Mouse (Mus musculus) embryonic facial prominence, embryonic 11.5 days (tissue): ENCODE results near the gene Coasy. TPM values are rescaled to one million over a fixed set of nuclear protein-coding genes. Genes with fewer than 3 reads are reported as not detected.
A peak's percentile ranks its signal among the peaks of the same experiment; 100 is the strongest.

Source experiments
- ATAC-seq: fragments of 200-750 bp; cut with Nextera tagmentation; replicated peaks from 2 replicates; pipeline ENCODE4 v1.8.0; 2017; ENCODE audit warnings: low read depth; ENCODE audit not compliant: insufficient number of reproducible peaks, low FRiP score, low TSS enrichment
- DNase-seq: peaks from one replicate; pipeline ENCODE4 v3.0.0-alpha.2; 2015; ENCODE audit warnings: low spot score
- H3K27ac ChIP-seq: fragments of 300-500 bp; sonication (generic); replicated peaks from 2 replicates; pipeline ENCODE4 v1.5.1; 2014; ENCODE audit warnings: mild to moderate bottlenecking, low read depth, low read length, control low read depth
- H3K27me3 ChIP-seq: fragments of 300-500 bp; sonication (generic); 2 replicates; pipeline ENCODE4 v1.6.1; 2014; ENCODE audit warnings: mild to moderate bottlenecking, low read length, moderate library complexity, mixed read lengths; ENCODE audit not compliant: control insufficient read depth, insufficient read depth
- H3K36me3 ChIP-seq: fragments of 300-500 bp; sonication (generic); replicated peaks from 2 replicates; pipeline ENCODE4 v1.6.1; 2014; ENCODE audit warnings: low read depth, mild to moderate bottlenecking, low read length, moderate library complexity, mixed read lengths; ENCODE audit not compliant: control insufficient read depth, insufficient read depth
- H3K4me1 ChIP-seq: fragments of 300-500 bp; sonication (generic); 2 replicates; pipeline ENCODE4 v1.6.1; 2014; ENCODE audit warnings: low read length, mixed read lengths; ENCODE audit not compliant: control insufficient read depth, insufficient read depth
- H3K4me2 ChIP-seq: fragments of 300-500 bp; sonication (generic); 2 replicates; pipeline ENCODE4 v1.6.1; 2014; ENCODE audit warnings: low read depth, mild to moderate bottlenecking, control low read depth, low read length, moderate library complexity
- H3K4me3 ChIP-seq: fragments of 300-500 bp; sonication (generic); 2 replicates; pipeline ENCODE4 v1.5.1; 2014; ENCODE audit warnings: low read depth, low read length, control low read depth
- H3K9ac ChIP-seq: fragments of 300-500 bp; sonication (generic); replicated peaks from 2 replicates; pipeline ENCODE4 v1.6.1; 2014; ENCODE audit warnings: mild to moderate bottlenecking, control low read depth, low read length
- H3K9me3 ChIP-seq: fragments of 300-500 bp; sonication (generic); replicated peaks from 2 replicates; pipeline ENCODE4 v1.6.1; 2016; ENCODE audit warnings: mild to moderate bottlenecking, low read length, inconsistent platforms, mixed read lengths; ENCODE audit not compliant: control insufficient read depth
- WGBS: fragments of 180-500 bp; shearing (Covaris S2); extraction: QIAGEN DNeasy Blood & Tissue Kit; methylation state at CpG from one replicate; pipeline ENCODE4 v1.1.7; 2014; 5-methylcytosine and 5-hydroxymethylcytosine counted together
- polyA plus RNA-seq: library from polyadenylated mRNA; unstranded; fragments of >200 nt; fragmentation: Nextera tagmentation; extraction: Ambion mirVana; gene quantifications from 2 replicates; pipeline ENCODE4 v1.2.1, GENCODE M21; 2014

Gene Coasy
- polyA plus RNA-seq, 1 experiment from 2014 or later, result 44.9 TPM

DNA sequence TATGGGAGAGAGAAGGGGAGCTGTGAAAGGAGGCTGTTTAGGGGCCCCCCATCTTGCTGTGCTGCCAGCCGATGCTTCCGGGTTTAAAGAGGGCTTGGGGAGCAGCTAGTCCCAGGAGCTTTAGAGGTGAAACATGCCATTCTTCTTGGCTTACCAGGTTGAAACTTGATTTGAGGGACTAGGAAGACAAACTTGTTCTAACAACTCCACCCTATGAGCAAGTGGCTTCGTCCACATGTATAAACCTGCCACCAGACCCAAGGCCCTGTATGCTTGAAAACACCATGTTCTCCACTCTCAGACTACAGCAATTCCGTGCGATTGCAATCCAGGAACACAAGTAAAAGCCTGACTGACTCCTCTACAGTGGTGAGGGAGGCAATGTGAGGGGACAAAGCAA is 20.6 kb downstream of the Coasy start:
- H3K27me3 ChIP-seq, result no peaks in the 10 kb centered on the region
- DNase-seq (peak; percentile 35), ATAC-seq (no peak)
- peaks cover 11% of the 10 kb centered on the region for H3K36me3 ChIP-seq
- 82% methylated on average over 5 of the region's 5 CpGs for WGBS
- H3K9ac ChIP-seq, result no peak overlapping the region
- no peaks in the 10 kb centered on the region for H3K9me3 ChIP-seq
- H3K4me1 ChIP-seq, result no peaks in the 10 kb centered on the region
- H3K27ac ChIP-seq, result no peak overlapping the region
- no peak overlapping the region for H3K4me2 ChIP-seq
- H3K4me3 ChIP-seq, result no peak overlapping the region

DNA sequence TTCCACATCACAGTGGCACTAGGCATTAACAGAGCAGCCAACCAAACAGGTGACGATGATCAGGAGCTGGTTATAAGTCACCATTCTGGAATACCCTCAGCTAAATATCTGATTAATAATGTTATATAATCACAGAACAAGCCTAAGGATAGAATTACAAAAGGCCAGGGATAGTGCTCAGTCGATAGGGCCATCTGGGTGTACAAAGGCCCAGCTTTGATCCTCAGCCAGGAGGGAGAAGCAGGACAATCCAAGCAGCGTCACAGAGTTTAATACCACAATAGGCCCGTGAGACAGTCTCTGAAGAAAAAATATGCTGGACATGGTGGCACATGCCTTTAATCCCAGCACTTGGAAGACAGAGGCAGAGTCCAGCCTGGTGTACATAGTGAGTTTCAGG is 27.0 kb downstream of the Coasy start:
- H3K27ac ChIP-seq, result no peak overlapping the region
- no peak overlapping the region for H3K4me3 ChIP-seq
- 74% methylated on average over 4 of the region's 4 CpGs for WGBS
- no peak overlapping the region for H3K9ac ChIP-seq
- ATAC-seq (no peak), DNase-seq (no peak)
- no peaks in the 10 kb centered on the region for H3K4me1 ChIP-seq
- H3K9me3 ChIP-seq, result no peaks in the 10 kb centered on the region
- H3K36me3 ChIP-seq, result no peaks in the 10 kb centered on the region
- no peaks in the 10 kb centered on the region for H3K27me3 ChIP-seq
- no peak overlapping the region for H3K4me2 ChIP-seq

DNA sequence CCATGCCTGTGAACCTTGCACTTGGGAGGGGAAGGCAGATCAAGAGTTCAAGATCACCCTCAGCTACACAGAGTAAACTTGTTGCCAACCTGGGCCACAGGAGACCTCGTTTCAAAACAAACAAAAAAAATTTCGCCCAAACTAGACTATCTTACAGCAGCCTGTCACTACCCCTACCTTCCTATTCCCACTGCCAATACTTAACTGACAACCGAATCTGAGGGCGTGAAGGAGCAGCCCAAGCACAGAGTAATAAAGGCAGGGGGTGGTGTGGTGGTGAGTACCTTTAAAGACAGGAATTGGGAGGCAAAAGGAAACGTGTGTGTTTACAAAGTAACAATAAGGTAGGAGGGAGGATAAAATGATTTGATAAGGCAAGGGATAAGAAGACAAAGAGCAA is 28.3 kb downstream of the Coasy start:
- no peak for ATAC-seq
- WGBS, result 69% methylated on average over 5 of the region's 5 CpGs

GRCm38 (mm10) chr11:101111178-101111577 is 28.8 kb downstream of the Coasy start:
- H3K27me3 ChIP-seq, result no peaks in the 10 kb centered on the region
- no peaks in the 10 kb centered on the region for H3K36me3 ChIP-seq
- H3K4me3 ChIP-seq, result no peak overlapping the region
- ATAC-seq (no peak), DNase-seq (no peak)
- 90% methylated on average over 4 of the region's 4 CpGs for WGBS
- no peaks in the 10 kb centered on the region for H3K4me1 ChIP-seq
- no peaks in the 10 kb centered on the region for H3K9me3 ChIP-seq
- H3K9ac ChIP-seq, result no peak overlapping the region
- no peak overlapping the region for H3K4me2 ChIP-seq
- no peak overlapping the region for H3K27ac ChIP-seq

More for the DNA sequence above, 28.3 kb downstream of the Coasy start:
- Histone ChIP-seq H3K27me3 (no peaks in the 10 kb centered on the region), H3K4me3 (no peak overlapping the region), H3K4me2 (no peak overlapping the region), H3K4me1 (no peaks in the 10 kb centered on the region), H3K9me3 (no peaks in the 10 kb centered on the region), H3K9ac (no peak overlapping the region), H3K36me3 (no peaks in the 10 kb centered on the region), H3K27ac (no peak overlapping the region)
- DNase-seq, result no peak

GRCm38 (mm10) chr11:101112186-101112585 is 29.8 kb downstream of the Coasy start:
- Histone ChIP-seq H3K4me2 (no peak overlapping the region), H3K27ac (no peak overlapping the region), H3K9ac (no peak overlapping the region), H3K9me3 (no peaks in the 10 kb centered on the region), H3K36me3 (no peaks in the 10 kb centered on the region), H3K4me1 (no peaks in the 10 kb centered on the region), H3K27me3 (no peaks in the 10 kb centered on the region), H3K4me3 (no peak overlapping the region)
- ATAC-seq, result no peak
- DNase-seq, result no peak
- WGBS, result 93% methylated on average over 3 of the region's 3 CpGs

DNA sequence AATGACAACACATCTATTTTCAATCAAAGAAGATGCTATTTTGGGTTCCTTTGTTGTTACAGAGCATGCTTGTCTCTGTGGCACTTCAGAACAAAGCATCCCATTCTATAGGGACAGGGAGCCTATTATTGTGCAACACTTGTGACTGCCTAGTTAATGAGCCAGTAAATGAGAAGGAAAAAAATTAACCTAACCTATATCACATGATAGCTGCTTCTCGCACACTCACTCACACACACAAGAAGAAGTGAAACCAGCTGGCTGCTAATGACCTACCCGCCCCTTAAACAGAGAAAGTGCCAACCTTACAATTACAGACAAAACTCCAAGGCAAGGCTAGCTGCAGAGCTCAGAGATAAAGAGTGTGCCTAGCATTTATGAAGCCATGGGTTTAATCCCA is 33.2 kb downstream of the Coasy start:
- DNase-seq, result no peak
- Histone ChIP-seq H3K4me3 (no peak overlapping the region), H3K27ac (no peak overlapping the region), H3K9ac (no peak overlapping the region), H3K9me3 (no peaks in the 10 kb centered on the region), H3K27me3 (no peaks in the 10 kb centered on the region), H3K4me2 (no peak overlapping the region), H3K36me3 (no peaks in the 10 kb centered on the region), H3K4me1 (peaks cover 8% of the 10 kb centered on the region)
- 68% methylated on average over 2 of the region's 2 CpGs for WGBS
- no peak for ATAC-seq

GRCm38 (mm10) chr11:101118105-101118504 is 35.7 kb downstream of the Coasy start:
- peaks cover 10% of the 10 kb centered on the region for H3K4me1 ChIP-seq
- no peaks in the 10 kb centered on the region for H3K27me3 ChIP-seq
- no peak for ATAC-seq
- DNase-seq, result no peak
- H3K36me3 ChIP-seq, result no peaks in the 10 kb centered on the region; the same call in 1 of the 2 replicates
- H3K4me2 ChIP-seq, result peak overlapping the region; percentile 88
- peak overlapping the region; percentile 82; the same call in 1 of the 2 replicates for H3K9ac ChIP-seq
- no peaks in the 10 kb centered on the region for H3K9me3 ChIP-seq
- peak overlapping the region; percentile 73; the same call in 1 of the 2 replicates for H3K4me3 ChIP-seq
- WGBS, result 31% methylated on average over 4 of the region's 4 CpGs
- H3K27ac ChIP-seq, result no peak overlapping the region

GRCm38 (mm10) chr11:101119131-101119760 is 36.9 kb downstream of the Coasy start:
- Histone ChIP-seq H3K27ac (peak overlapping the region; percentile 1), H3K9me3 (no peaks in the 10 kb centered on the region), H3K4me2 (peak overlapping the region; percentile 88), H3K9ac (peak overlapping the region; percentile 82), H3K36me3 (no peaks in the 10 kb centered on the region; the same call in 1 of the 2 replicates), H3K4me1 (peaks cover 10% of the 10 kb centered on the region), H3K27me3 (no peaks in the 10 kb centered on the region), H3K4me3 (peak overlapping the region; percentile 73)
- DNase-seq, result no peak
- under 1% methylated on average over 38 of the region's 39 CpGs for WGBS
- peak; percentile 74 for ATAC-seq
